Mouse (Mus musculus): ENCODE measurements at regions not wholly inside any gene's neighbourhood (a gene's known extent, or its start where the extent isn't known, plus 50 kb on each side); places are given as distances from the start of the nearest gene placed in this dataset.

DNA sequence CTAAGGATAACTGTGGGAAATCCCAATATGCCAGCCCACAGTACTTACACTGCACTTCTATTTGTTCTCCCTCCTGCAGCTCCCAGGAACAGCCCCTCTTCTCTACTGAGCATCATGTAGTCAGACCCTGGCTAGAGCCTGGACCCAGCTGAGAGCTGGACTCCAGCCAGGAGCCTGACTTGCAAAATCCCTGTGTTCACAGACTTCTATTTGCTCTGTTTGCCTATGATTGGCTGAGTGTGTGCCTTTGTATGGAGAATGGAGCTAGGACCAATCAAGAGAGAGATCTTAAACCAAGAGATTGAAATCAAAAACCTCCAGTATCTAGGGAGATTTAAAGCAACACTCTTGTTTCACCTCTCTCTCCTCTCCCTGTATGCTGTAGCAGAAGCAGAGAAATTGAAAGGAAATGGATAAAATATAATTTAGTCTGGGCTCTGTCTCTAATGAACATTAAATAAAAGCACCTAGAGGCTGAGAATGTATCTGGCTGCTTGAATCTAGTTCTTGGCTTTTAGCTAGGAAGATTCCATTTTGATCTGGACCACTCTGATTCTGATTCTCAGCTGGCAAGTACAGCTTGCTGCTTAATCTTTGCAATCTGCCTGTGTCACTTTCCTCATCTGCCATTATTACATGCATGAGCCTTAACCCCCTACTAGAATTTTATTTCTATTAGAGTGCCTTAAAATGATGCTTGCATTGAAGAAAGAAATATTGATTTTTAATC, 261.1 kb upstream of the Ndn start:
- no peak for TF ChIP-seq CTCF (IDR thresholded peaks at IDR 0.05; ENCODE audit: borderline replicate concordance, insufficient read depth, low read depth, low read length)
- TF ChIP-seq POLR2A (IDR thresholded peaks at IDR 0.05; ENCODE audit: borderline replicate concordance, insufficient read depth, low read length): no peak
